Mouse (Mus musculus): ENCODE measurements around the gene Pdzd4. TPM values are rescaled to one million over a fixed set of nuclear protein-coding genes. Genes with fewer than 3 reads are reported as not detected.

The Pdzd4 gene
- total and polyA plus RNA-seq, 3 experiments, result 0.32 to 1.1 (median 0.72) TPM

DNA sequence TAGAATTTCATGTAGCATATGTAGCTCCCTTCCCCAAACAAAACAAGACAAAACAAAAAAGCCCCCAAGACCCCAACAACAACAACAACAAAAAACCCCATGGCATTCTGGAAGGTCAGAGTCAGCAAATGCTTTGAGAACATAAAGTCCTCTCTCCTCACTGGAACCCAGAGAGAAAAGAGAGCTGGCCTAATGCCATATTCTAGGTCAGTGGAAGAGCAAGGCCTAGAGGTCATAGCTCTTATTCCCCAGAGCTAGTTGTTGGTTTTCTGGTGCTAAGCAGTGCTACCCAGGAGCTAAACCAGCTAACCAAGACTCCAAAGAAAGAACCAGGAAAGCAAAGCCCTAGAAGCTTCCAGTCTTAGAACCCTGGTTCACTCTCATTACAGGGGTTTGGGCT is 39.1 kb downstream of the Pdzd4 start:
- H3K9ac ChIP-seq (ENCODE audit: insufficient read depth, low read depth), result peak overlapping the region; percentile 96
- peaks cover 62% of the 10 kb centered on the region for H3K79me2 ChIP-seq (replicated peaks; ENCODE audit: control insufficient read depth, extremely low read depth, insufficient read depth, poor library complexity, severe bottlenecking)
- H3K27ac ChIP-seq (ENCODE audit: insufficient read depth, low read depth), result peak overlapping the region; percentile 86; the same call in 1 of the 2 replicates
- no peak for TF ChIP-seq ZNF384 (IDR thresholded peaks at IDR 0.05; ENCODE audit: low read depth, low read length)
- TF ChIP-seq CHD2 (IDR thresholded peaks at IDR 0.05; ENCODE audit: low read length), result no peak
- no peak for TF ChIP-seq ETS1 (conservative IDR thresholded peaks at IDR 0.05; ENCODE audit: low read depth, low read length)
- no peak for TF ChIP-seq HCFC1 (IDR thresholded peaks at IDR 0.05; ENCODE audit: low read depth, low read length)
- no peak for TF ChIP-seq MAX (IDR thresholded peaks at IDR 0.05; ENCODE audit: low read length)
- no peak for TF ChIP-seq MYC (IDR thresholded peaks at IDR 0.05; ENCODE audit: low read depth, low read length)
- no peak for TF ChIP-seq MAFK (IDR thresholded peaks at IDR 0.05; ENCODE audit: insufficient replicate concordance, low read length)
- no peak for TF ChIP-seq SMC3 (IDR thresholded peaks at IDR 0.05; ENCODE audit: low read depth, low read length)
- no peak for TF ChIP-seq JUN (IDR thresholded peaks at IDR 0.05; ENCODE audit: insufficient read depth, low read depth, low read length)
- no peak for TF ChIP-seq KAT2A (IDR thresholded peaks at IDR 0.05; ENCODE audit: insufficient replicate concordance, low read length)
- TF ChIP-seq POLR2A (IDR thresholded peaks at IDR 0.05; ENCODE audit: low read depth, low read length), result no peak
- no peak for TF ChIP-seq USF1 (IDR thresholded peaks at IDR 0.05; ENCODE audit: low read depth, low read length)
- no peak for TF ChIP-seq ZKSCAN1 (IDR thresholded peaks at IDR 0.05; ENCODE audit: borderline replicate concordance, low read depth, low read length)
- no peak for TF ChIP-seq RCOR1 (conservative IDR thresholded peaks at IDR 0.05; ENCODE audit: low read depth, low read length)
- no peak for TF ChIP-seq PAX5 (IDR thresholded peaks at IDR 0.05; ENCODE audit: low read length)
- peak overlapping the region; percentile 66 to 81 (median 74) for H3K4me3 ChIP-seq (replicated peaks in 1 of 3; ENCODE audit: low read depth in 2 of 3, low read length in 2 of 3, poor library complexity in 1 of 3)
- no peak for DNase-seq (ENCODE audit: extremely low read depth)
- H3K36me3 ChIP-seq (replicated peaks in 1 of 2; ENCODE audit: control insufficient read depth in 1 of 2, insufficient read depth in 1 of 2, low read length in 1 of 2), result peaks cover 31 to 49% of the 10 kb centered on the region in 2 experiments
- H3K27me3 ChIP-seq (replicated peaks), result no peaks in the 10 kb centered on the region
- H3K4me1 ChIP-seq (ENCODE audit: control insufficient read depth in 1 of 2, insufficient read depth in 2 of 2), result peaks cover 15 to 51% of the 10 kb centered on the region in 2 experiments
- dilution Hi-C loops (cut with MboI; ENCODE audit: extremely low pct_ligation_motif_present, extremely low pct_unique_long_range_greater_than_20kb, low sequenced_read_pairs) (no loop called here), in situ Hi-C loops (cut with MboI; ENCODE audit: low pct_ligation_motif_present, low pct_unique_long_range_greater_than_20kb, low sequenced_read_pairs) (loop anchor here (25.0 kb wide), 1 partner anchor 602 kb away; the partner anchor contains the start of genes Fam3a and Ikbkg)
- peak overlapping the region; percentile 70 for H3K4me2 ChIP-seq (ENCODE audit: insufficient read depth, low read depth, poor library complexity, severe bottlenecking)
- no peaks in the 10 kb centered on the region for H3K9me3 ChIP-seq (replicated peaks; ENCODE audit: low read length)

DNA sequence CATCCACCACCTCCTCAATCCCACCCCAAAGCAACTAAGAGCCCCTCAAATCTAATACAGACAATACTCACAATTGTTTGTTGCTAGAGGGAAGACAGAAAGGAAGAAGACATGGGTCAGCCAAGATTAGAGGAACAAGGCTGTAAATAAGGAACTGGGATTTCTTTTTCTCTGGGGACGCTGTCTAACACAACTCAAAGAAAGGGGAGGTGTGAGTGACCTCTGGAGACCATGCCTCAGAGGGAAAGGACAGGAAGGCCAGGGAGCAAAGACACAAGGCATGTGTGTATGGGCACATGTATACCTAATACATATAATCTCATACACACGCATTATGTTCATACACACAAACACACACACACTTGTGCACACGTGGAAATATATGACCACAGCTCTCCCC is 42.5 kb downstream of the Pdzd4 start:
- no peak for DNase-seq (ENCODE audit: extremely low read depth)
- Histone ChIP-seq H3K9ac (ENCODE audit: insufficient read depth, low read depth) (no peak overlapping the region), H3K27me3 (replicated peaks) (no peaks in the 10 kb centered on the region), H3K79me2 (replicated peaks; ENCODE audit: control insufficient read depth, extremely low read depth, insufficient read depth, poor library complexity, severe bottlenecking) (peaks cover 47% of the 10 kb centered on the region), H3K36me3 (replicated peaks in 1 of 2; ENCODE audit: control insufficient read depth in 1 of 2, insufficient read depth in 1 of 2, low read length in 1 of 2) (peaks cover 51 to 62% of the 10 kb centered on the region in 2 experiments), H3K4me1 (ENCODE audit: control insufficient read depth in 1 of 2, insufficient read depth in 2 of 2) (peaks cover 10 to 41% of the 10 kb centered on the region in 2 experiments), H3K4me2 (ENCODE audit: insufficient read depth, low read depth, poor library complexity, severe bottlenecking) (peak overlapping the region; percentile 44; the same call in 1 of the 2 replicates), H3K9me3 (replicated peaks; ENCODE audit: low read length) (no peaks in the 10 kb centered on the region), H3K27ac (ENCODE audit: insufficient read depth, low read depth) (peak overlapping the region; percentile 54), H3K4me3 (replicated peaks in 1 of 3; ENCODE audit: low read depth in 2 of 3, low read length in 2 of 3, poor library complexity in 1 of 3) (no peak overlapping the region)
- TF ChIP-seq ZKSCAN1 (IDR thresholded peaks at IDR 0.05; ENCODE audit: borderline replicate concordance, low read depth, low read length), result no peak
- no peak for TF ChIP-seq MAX (IDR thresholded peaks at IDR 0.05; ENCODE audit: low read length)
- peak; percentile 53 for TF ChIP-seq EP300 (IDR thresholded peaks at IDR 0.05; ENCODE audit: low read length)
- peak; percentile 40; the same call in 1 of the 2 replicates for TF ChIP-seq IRF4 (IDR thresholded peaks at IDR 0.05; ENCODE audit: low read depth, low read length)
- no peak for TF ChIP-seq USF2 (conservative IDR thresholded peaks at IDR 0.05; ENCODE audit: low read depth, low read length)
- TF ChIP-seq RAD21 (IDR thresholded peaks at IDR 0.05; ENCODE audit: low read depth, low read length), result no peak
- no peak for TF ChIP-seq CHD2 (IDR thresholded peaks at IDR 0.05; ENCODE audit: low read length)
- no peak for TF ChIP-seq ZMIZ1 (IDR thresholded peaks at IDR 0.05; ENCODE audit: low read depth, low read length)
- TF ChIP-seq POLR2AphosphoS2 (IDR thresholded peaks at IDR 0.05; ENCODE audit: low read depth, low read length), result no peak
- no peak for TF ChIP-seq CHD1 (IDR thresholded peaks at IDR 0.05; ENCODE audit: low read depth, low read length)
- TF ChIP-seq CTCF (conservative IDR thresholded peaks at IDR 0.05 in 1 of 2, IDR thresholded peaks at IDR 0.05 in 1 of 2; ENCODE audit: low read depth in 2 of 2, low read length in 2 of 2), result no peak
- no peak for TF ChIP-seq MEF2A (IDR thresholded peaks at IDR 0.05; ENCODE audit: borderline replicate concordance, low read depth, low read length)
- TF ChIP-seq BHLHE40 (IDR thresholded peaks at IDR 0.05; ENCODE audit: low read depth, low read length), result no peak
- no peak for TF ChIP-seq ZNF384 (IDR thresholded peaks at IDR 0.05; ENCODE audit: low read depth, low read length)
- in situ Hi-C loops (cut with MboI; ENCODE audit: low pct_ligation_motif_present, low pct_unique_long_range_greater_than_20kb, low sequenced_read_pairs) (loop anchor here (25.0 kb wide), 1 partner anchor 605 kb away; the partner anchor contains the start of genes Fam3a and Ikbkg), dilution Hi-C loops (cut with MboI; ENCODE audit: extremely low pct_ligation_motif_present, extremely low pct_unique_long_range_greater_than_20kb, low sequenced_read_pairs) (no loop called here)

All from CH12.LX (cell line).